Mouse (Mus musculus) cerebellum, postnatal 10 days (tissue): ENCODE data around the gene Slain2.
"Not testable (repeated sequence)": the region's sequence is repeated elsewhere in the genome, so short reads cannot be mapped to it uniquely, and the experiment has no call there.

ENCODE experiments used
- DNase-seq, 2 experiments: peaks; one replicate each; pipeline ENCODE4 v3.0.0; 2021; ENCODE audit warnings: mixed read lengths in 2 of 2

Slain2 gene

GRCm38 (mm10) chr5:72953996-72954604, 40.0 kb downstream of the Slain2 start:
- no peak for DNase-seq

- DNase-seq, result no peak
Measured at GRCm38 (mm10) chr5:72957281-72957680, 43.2 kb downstream of the Slain2 start.

- no peak for DNase-seq
Measured at GRCm38 (mm10) chr5:72960096-72960495, 46.0 kb downstream of the Slain2 start.

DNA sequence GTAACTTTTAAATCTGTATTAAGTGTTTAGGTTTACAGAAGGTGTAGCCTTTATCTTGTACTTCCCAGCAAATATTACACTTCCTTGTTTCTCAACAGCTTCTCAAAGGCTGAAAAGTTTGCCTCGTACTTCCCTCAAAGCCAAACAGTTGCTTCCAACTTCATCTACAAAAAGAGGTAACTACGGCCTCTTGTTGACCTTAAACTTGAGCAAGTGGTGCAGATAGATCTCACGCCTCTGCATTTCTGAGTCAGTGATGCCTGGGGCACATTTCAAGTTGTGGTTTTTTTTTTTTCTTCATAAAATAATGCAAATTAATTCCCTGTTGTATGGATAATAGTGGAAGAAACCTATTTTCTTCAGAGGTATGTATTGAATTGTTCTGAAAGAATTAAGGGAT, 51.6 kb downstream of the Slain2 start:
- no peak for DNase-seq

- DNase-seq, result no peak
Measured at GRCm38 (mm10) chr5:72972435-72972834, 58.3 kb downstream of the Slain2 start.

GRCm38 (mm10) chr5:72972934-72973333, 58.8 kb downstream of the Slain2 start:
- DNase-seq, result peak in 1 of 2 experiments; percentile 9

- DNase-seq, result no peak
Measured at GRCm38 (mm10) chr5:72974602-72975001, 60.5 kb downstream of the Slain2 start, which contains the start of gene Gm10135. Gene Gm10135, minus strand, starts transcription at chr5:72974702.

- DNase-seq, result no peak
Measured at GRCm38 (mm10) chr5:72975996-72976395, 61.9 kb downstream of the Slain2 start.

DNA sequence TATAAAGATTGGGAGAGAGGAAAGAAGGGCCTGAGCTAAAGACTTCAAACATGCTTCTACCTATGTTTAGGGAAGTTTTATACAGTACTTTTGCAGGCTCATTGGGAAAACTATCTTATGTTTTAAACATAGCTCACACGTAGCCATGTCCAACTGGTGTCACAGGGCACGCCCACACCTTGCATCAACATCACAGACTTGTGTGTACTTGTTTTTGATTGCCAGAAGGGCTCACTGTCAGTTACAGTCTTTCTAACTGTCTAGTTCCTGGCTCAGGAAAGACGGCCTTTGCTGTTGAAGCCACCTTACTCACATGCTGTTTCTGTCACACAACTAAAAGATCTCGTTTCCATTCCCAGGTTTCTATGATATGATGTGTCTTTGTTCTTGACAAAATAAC, 62.4 kb downstream of the Slain2 start:
- DNase-seq, result no peak

GRCm38 (mm10) chr5:72984091-72984490, 70.0 kb downstream of the Slain2 start:
- DNase-seq, result peak; percentile 28 to 73

DNA sequence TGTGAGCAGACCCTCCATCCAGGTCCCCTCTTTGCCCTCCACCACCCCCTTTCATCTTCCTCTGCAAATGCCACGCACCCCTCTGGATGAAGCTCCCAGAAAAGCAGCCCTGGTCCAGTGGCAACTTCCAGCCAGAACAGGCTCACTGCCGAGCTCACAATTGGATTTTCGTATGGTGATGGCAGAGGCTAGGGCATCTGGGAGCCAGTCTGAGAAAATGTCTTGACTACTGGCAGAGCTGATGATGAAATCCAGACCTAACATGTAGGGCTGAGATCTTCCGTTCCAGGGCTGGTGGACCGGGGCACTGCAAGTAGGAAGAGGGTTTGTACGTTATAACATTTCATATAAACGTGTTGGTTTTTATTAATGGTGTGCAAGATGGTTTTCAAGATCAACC, 73.7 kb downstream of the Slain2 start:
- no peak for DNase-seq

DNA sequence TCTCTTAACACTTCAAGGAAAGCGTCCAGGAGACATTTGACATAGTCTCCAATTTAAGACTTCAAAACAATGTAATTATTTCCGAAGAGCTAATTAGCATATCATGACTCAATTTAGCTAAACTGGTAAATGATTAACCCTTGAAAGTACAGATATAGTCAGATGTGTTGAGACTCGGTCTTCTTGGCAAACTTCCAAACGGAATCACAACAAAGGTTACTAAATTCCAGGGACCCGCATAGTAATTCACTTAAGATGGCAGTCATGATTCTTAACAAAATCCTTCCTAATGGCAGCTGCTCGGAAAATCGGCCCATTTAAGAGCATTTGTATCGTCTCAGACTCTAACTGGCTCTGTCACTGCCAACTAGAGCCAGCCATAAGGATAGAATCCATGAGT, 75.7 kb downstream of the Slain2 start:
- no peak for DNase-seq

DNA sequence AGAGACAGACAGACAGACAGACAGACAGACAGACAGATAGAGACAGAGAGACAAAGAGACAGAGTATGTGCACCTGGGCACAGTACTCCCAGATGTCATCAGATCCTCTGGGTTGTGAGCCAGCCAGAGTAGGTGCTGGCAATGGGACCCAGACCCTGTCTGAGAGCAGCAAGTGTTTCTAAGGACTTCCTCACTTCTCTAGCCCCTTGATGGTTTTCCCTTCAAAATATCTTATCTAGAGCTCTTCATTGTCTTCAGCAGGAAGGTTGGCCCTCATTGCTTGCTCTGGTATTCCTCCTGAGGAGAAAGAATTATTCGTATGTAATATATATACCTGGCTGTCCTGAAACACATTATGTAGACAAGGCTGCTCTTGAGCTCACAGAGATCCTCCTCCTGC, 78.4 kb downstream of the Slain2 start:
- DNase-seq, result no peak

DNA sequence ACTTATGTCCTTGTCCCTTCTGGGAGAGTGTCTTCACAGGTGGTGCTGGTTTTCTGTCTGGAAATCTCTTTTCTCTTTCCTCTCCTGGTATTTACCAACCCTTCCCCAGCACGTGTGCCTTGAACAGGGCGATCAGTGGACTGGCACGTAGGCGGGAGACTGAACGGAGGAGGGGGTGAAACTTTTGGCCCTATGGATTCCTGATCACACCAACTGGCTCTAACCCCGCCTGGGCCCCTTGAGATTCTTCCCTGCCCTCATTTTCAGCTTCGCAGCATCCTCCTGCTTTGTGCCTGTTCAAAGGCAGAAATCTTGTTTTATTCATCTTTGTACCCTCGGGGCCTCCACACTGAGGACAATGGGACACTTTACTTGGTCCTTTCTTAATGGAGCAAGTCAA, 80.3 kb downstream of the Slain2 start:
- no peak for DNase-seq

DNA sequence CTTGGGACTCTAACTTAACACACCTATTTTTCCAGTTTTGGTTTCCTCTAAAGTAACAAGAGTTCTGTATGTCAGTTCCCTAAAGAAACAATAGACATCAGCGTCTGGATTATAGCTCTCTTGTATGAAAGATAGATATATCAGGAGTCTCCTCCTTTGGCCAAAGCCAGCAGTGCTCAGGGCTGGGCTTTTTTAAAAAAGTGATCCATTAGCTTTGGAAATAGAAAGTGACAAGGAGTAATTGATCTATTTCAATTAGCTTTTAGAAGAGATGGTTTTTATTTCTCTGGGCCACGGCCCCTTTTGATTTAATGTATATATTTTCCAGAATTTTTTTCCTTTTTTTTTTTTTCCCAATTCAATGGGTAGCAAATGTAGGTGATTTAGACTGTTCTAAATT, 80.8 kb downstream of the Slain2 start:
- no peak for DNase-seq

GRCm38 (mm10) chr5:72995379-72995778, 81.3 kb downstream of the Slain2 start:
- DNase-seq, result no peak

DNA sequence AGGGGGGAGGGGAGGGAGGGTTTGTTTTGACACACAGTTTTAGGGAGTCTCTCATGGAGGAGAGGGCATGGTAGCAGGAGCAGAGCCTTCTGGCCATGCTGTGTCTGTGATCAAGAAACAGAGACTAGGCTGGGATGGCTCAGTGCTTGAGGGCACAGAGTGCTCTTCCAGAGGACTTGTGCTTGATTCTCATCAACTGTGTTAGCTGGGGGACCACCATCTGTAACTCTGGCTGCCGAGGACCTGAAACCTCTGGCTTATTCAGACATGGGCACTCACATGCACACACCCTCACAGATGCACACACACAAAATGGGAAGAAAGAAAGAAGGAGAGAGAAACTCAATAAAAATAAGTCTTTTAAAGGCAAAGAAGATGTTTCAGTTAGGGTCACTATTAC, 84.4 kb downstream of the Slain2 start:
- not testable (repeated sequence) for DNase-seq

DNA sequence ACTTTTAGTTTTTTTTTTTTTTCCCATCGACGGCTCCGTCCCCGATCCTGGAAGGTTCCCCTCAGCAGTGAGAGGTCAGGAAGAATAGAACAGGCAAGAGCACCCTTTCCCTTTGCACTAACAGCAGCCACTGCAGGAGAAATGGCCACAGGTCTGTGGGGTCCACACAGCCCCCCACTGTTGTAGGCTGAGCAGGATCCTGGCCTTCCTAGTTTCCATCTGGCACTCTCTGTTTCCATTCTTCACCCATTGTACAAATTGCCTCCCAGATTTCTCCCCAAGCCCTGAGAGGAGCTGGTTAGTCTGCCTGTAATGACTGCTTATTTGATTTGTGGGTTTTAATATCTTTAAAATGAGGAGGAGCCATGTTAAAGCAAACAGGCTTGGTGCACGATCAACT, 89.9 kb downstream of the Slain2 start:
- DNase-seq, result no peak

- peak; percentile 43 to 45 for DNase-seq
Measured at GRCm38 (mm10) chr5:73006784-73007581, 92.9 kb downstream of the Slain2 start, which contains the start of gene Slc10a4. Gene Slc10a4, plus strand, starts transcription at chr5:73006883.

GRCm38 (mm10) chr5:73007582-73007959, 93.5 kb downstream of the Slain2 start:
- no peak for DNase-seq

DNA sequence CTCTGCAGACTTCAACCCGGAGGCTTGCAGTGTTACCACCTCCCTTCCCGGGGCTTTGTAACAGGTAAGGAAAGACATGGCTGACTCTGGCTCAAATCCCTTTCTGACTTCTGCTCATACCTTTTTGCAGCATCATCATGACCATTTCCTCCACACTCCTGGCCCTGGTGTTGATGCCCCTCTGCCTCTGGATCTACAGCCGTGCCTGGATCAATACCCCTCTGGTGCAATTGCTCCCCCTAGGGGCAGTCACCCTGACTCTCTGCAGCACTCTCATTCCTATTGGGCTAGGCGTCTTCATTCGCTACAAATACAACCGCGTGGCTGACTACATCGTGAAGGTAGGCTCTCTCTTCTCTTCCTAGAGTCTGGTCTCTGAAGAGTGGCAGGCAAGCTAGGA, 94.1 kb downstream of the Slain2 start:
- not testable (repeated sequence) for DNase-seq

DNA sequence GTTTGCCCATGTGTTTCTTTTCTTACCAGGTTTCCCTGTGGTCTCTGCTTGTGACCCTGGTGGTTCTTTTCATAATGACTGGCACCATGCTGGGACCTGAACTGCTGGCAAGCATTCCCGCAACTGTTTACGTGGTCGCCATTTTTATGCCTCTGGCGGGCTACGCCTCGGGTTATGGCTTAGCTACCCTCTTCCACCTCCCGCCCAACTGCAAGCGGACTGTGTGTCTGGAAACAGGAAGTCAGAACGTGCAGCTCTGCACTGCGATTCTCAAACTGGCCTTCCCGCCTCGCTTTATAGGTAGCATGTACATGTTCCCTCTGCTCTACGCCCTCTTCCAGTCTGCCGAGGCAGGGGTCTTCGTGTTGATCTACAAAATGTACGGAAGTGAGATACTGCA, 97.7 kb downstream of the Slain2 start:
- DNase-seq, result not testable (repeated sequence)

DNA sequence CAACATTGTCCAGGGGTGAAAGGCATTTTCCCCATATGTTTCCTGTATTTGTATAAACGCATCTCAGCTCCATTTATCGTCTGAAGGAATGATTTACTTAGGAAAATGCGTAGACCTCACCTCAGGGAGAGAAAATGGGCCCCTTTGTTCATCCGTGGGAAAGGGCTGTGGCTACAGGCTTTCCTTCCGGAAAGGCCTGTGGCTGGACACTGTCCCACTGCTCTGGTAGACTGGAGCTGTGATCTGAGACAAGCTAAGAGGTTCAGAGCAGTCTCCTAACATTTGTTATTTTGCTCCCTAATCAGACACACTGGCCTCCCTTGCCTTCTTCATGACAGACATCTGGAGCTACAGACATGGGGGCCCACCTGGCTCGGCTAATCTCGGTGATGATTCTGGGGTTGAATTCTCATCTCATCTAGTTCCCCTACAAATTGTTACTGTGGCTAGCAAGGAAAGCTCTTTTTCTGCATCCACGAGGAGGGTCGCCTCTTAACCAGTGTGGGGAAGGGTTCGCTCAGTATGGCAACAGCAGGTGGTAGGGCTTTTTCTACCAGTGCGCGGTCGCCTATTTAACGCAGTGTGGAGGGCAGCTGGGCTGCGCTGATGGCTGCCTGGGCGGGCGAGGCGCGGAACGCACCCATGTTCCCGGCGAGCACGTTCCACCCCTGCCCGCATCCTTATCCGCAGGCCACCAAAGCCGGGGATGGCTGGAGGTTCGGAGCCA, 98.9 kb downstream of the Slain2 start:
- DNase-seq, result not testable (repeated sequence)
